Mouse (Mus musculus): Measurements from ENCODE around the gene Ablim2.
A peak's percentile ranks its signal among the peaks of the same experiment; 100 is the strongest.

DNA sequence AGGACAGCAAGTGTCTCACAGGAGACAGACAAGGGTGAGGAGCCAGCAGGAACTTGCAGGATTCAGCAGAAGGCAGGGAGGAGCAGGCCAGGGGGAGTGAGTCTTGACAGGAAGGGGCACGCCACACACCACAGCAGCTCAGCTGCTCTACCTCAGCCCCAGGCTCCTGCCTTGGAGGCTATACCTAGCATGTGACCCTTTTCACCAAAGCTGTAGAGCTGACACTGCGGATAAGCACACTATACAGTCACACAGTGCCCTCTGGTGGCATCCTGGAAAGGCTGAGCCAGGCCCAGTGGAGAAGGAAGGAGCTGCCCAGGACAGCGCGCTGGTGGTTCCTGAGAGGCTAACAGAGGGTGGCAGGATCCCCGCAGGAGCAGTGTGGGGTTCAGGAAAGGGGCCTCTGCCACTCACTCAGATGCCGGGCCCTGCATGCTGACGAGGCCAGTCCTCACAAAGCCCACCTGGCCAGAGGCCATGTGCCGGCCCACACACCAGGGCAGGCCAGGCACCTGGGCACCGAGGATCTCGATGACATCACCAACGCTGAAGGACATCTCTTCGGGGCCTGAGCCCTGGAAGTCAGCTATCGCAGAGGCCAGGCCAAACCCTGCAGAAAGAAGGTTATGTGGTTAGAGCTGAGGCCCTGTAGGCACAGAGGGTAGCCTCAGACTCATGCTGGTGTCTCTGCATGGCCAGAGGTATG, 43.9 kb upstream of the Ablim2 start:
- TF ChIP-seq CTCF (IDR thresholded peaks at IDR 0.05; ENCODE audit: extremely low read depth, insufficient read depth, insufficient read length, insufficient replicate concordance) (peak; percentile 40; the same call in 1 of the 2 replicates), POLR2A (IDR thresholded peaks at IDR 0.05; ENCODE audit: low read depth, low read length) (no peak)

All from spleen, adult 2 months (tissue).